Mouse (Mus musculus): ENCODE results near the gene Fis1. TPM values are rescaled to one million over a fixed set of nuclear protein-coding genes. Genes with fewer than 3 reads are reported as not detected.

Gene Fis1
- polyA plus RNA-seq, 1 experiment from 2014 or later: 255 TPM

DNA sequence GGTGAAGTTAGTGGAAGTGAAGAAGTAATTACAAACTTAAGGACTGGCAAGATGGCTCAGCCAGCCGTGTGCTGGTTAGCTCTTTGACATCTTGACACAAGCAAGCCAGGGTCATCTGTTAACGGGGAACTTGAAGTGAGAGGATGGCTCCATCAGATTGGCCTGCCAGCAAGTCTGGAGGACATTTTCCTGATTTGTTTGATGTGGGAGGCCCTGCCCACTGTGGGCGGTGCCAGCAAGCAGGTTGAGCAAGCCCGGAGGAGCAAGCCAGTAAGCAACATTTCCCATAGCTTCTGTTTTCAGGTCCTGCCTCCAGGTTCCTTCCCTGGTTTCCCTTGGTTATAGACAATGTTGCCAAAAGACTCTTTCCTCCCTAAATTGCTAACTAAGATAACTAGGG, 2.5 kb downstream of the Fis1 start:
- TF ChIP-seq EP300 (optimal IDR thresholded peaks at IDR 0.05) (no peak), CTCF (IDR thresholded peaks at IDR 0.05; ENCODE audit: low read depth) (no peak)
- Histone ChIP-seq H3K4me3 (ENCODE audit: low read depth, low read length) (no peak overlapping the region), H3K27ac (replicated peaks) (no peak overlapping the region), H3K9me3 (ENCODE audit: control insufficient read depth, low read length) (no peaks in the 10 kb centered on the region), H3K4me1 (replicated peaks; ENCODE audit: control insufficient read depth, insufficient read depth) (0 out of 2 replicates have a peak, but pooled peaks cover 3% of the 10 kb centered on the region), H3K9ac (ENCODE audit: low read length) (no peak overlapping the region), H3K4me2 (replicated peaks; ENCODE audit: low read depth) (no peak overlapping the region), H3K36me3 (ENCODE audit: control insufficient read depth, insufficient read depth, low read length) (no peaks in the 10 kb centered on the region), H3K27me3 (ENCODE audit: control insufficient read depth, insufficient read depth, low read length) (no peaks in the 10 kb centered on the region)
- ATAC-seq (ENCODE audit: low FRiP score, low TSS enrichment) (no peak), DNase-seq (ENCODE audit: low spot score) (no peak)
- 78% methylated on average over 4 of the region's 4 CpGs for WGBS

GRCm38 (mm10) chr5:136957250-136957649, 4.2 kb downstream of the Fis1 start:
- Histone ChIP-seq H3K4me1 (replicated peaks; ENCODE audit: control insufficient read depth, insufficient read depth) (0 out of 2 replicates have a peak, but pooled peaks cover 3% of the 10 kb centered on the region), H3K27ac (replicated peaks) (peak overlapping the region; percentile 24; the same call in 1 of the 2 replicates), H3K27me3 (ENCODE audit: control insufficient read depth, insufficient read depth, low read length) (no peaks in the 10 kb centered on the region), H3K9me3 (ENCODE audit: control insufficient read depth, low read length) (no peaks in the 10 kb centered on the region), H3K9ac (ENCODE audit: low read length) (no peak overlapping the region), H3K4me2 (replicated peaks; ENCODE audit: low read depth) (no peak overlapping the region), H3K36me3 (ENCODE audit: control insufficient read depth, insufficient read depth, low read length) (no peaks in the 10 kb centered on the region), H3K4me3 (ENCODE audit: low read depth, low read length) (no peak overlapping the region)
- TF ChIP-seq EP300 (optimal IDR thresholded peaks at IDR 0.05) (no peak), CTCF (IDR thresholded peaks at IDR 0.05; ENCODE audit: low read depth) (no peak)
- ATAC-seq (ENCODE audit: low FRiP score, low TSS enrichment) (no peak), DNase-seq (ENCODE audit: low spot score) (no peak)
- WGBS: 52% methylated on average over 1 of the region's 1 CpGs

DNA sequence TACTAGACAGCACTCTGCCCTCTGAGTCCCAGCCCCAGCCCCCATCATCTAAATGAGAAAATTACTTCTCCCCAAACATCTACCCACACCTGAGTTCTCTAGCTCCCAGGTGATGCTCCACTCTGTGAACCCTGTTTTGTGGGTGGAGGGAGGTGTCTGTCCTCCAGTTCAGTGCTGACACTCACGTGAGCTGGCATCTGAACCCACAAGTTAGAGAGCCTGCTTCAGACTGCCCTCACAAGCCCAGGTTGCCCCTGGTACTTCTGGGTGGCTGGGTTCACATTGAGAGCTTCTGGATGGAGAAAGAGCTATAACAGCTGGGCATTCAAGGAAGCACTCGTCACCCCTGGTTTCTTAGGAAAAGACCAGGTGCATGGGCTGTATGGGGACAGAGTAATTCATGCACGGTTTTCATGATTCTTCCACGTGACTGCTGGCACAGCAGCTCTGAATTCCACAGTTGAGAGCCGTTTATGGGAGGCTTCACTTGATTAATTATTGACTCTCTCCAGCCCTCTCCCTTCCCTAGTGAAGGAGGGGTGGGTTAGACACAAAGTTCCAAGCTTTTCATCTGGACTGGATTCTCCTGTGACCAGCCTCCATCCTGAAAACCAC, 6.0 kb downstream of the Fis1 start:
- TF ChIP-seq EP300 (optimal IDR thresholded peaks at IDR 0.05) (no peak), CTCF (IDR thresholded peaks at IDR 0.05; ENCODE audit: low read depth) (no peak)
- ATAC-seq (ENCODE audit: low FRiP score, low TSS enrichment): no peak

DNA sequence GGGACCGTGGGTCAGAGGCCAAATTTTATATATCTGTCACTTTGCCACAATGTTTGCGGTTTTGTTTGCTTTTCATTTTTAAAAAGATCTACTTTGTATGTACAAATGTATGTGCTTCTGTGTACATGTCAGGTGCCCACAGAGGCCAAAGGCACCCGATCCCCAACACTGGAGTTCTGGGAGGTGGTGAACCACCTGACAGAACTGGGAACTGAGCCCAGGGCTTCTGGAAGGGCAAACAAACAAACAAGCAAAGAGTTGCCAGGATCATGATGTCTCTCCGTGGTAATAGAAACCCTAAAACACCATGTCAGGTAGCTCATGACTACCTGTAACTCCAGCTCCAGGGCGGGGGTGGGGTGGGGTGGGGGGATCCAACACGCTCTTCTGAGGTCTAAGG, 7.0 kb downstream of the Fis1 start:
- H3K9me3 ChIP-seq (ENCODE audit: control insufficient read depth, low read length): no peaks in the 10 kb centered on the region
- DNase-seq (ENCODE audit: low spot score): no peak
- WGBS: 87% methylated on average over 6 of the region's 6 CpGs
- ATAC-seq (ENCODE audit: low FRiP score, low TSS enrichment): no peak
- H3K4me2 ChIP-seq (replicated peaks; ENCODE audit: low read depth): no peak overlapping the region
- H3K27me3 ChIP-seq (ENCODE audit: control insufficient read depth, insufficient read depth, low read length): no peaks in the 10 kb centered on the region
- H3K27ac ChIP-seq (replicated peaks): no peak overlapping the region
- H3K4me3 ChIP-seq (ENCODE audit: low read depth, low read length): no peak overlapping the region
- TF ChIP-seq EP300 (optimal IDR thresholded peaks at IDR 0.05): no peak
- no peak for TF ChIP-seq CTCF (IDR thresholded peaks at IDR 0.05; ENCODE audit: low read depth)
- H3K9ac ChIP-seq (ENCODE audit: low read length): no peak overlapping the region
- H3K36me3 ChIP-seq (ENCODE audit: control insufficient read depth, insufficient read depth, low read length): peaks cover 16% of the 10 kb centered on the region; the same call in 1 of the 2 replicates
- peaks cover 6% of the 10 kb centered on the region; the same call in 1 of the 2 replicates for H3K4me1 ChIP-seq (replicated peaks; ENCODE audit: control insufficient read depth, insufficient read depth)

More for the DNA sequence above, 6.0 kb downstream of the Fis1 start:
- H3K27ac ChIP-seq (replicated peaks): peak overlapping the region; percentile 53; the same call in 1 of the 2 replicates
- no peaks in the 10 kb centered on the region for H3K9me3 ChIP-seq (ENCODE audit: control insufficient read depth, low read length)
- WGBS: 36% methylated on average over 5 of the region's 5 CpGs
- H3K9ac ChIP-seq (ENCODE audit: low read length): peak overlapping the region; percentile 27; the same call in 1 of the 2 replicates
- H3K4me2 ChIP-seq (replicated peaks; ENCODE audit: low read depth): no peak overlapping the region
- no peak overlapping the region for H3K4me3 ChIP-seq (ENCODE audit: low read depth, low read length)
- 0 out of 2 replicates have a peak, but pooled peaks cover 6% of the 10 kb centered on the region for H3K4me1 ChIP-seq (replicated peaks; ENCODE audit: control insufficient read depth, insufficient read depth)
- DNase-seq (ENCODE audit: low spot score): no peak
- no peaks in the 10 kb centered on the region for H3K27me3 ChIP-seq (ENCODE audit: control insufficient read depth, insufficient read depth, low read length)
- peaks cover 11% of the 10 kb centered on the region; the same call in 1 of the 2 replicates for H3K36me3 ChIP-seq (ENCODE audit: control insufficient read depth, insufficient read depth, low read length)

DNA sequence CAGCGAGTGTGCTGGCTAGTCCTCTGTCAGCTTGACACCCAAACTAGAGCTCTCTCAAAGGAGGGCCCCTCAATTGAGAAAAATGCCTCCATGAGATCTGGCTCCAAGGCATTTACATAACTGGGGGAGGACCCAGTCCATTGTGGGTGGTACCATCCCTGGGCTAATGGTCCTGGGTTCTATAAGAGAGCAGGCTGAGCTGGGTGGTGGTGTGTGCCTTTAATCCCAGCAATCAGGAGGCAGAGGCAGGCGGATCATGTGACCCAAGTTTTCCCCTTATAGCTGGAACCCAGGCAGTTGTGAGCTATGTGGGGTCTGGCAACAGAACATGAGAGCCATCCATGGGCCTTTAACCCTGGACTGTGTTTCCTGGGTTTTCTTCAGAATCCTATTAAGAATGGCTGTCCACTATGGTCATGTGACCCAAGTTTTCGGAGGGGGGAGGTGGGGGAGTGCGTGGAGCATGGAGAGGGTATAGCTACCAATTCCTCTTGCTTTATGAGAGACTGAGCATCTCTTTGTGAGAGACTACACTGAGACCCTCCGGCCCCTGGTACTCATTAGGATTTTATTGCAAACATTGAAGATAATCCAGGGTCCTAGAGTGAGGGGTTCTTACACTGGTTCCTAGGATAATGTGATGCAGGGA, 8.4 kb downstream of the Fis1 start:
- no peaks in the 10 kb centered on the region for H3K9me3 ChIP-seq (ENCODE audit: control insufficient read depth, low read length)
- H3K4me3 ChIP-seq (ENCODE audit: low read depth, low read length): peak overlapping the region; percentile 54
- WGBS: 27% methylated on average over 5 of the region's 5 CpGs
- H3K36me3 ChIP-seq (ENCODE audit: control insufficient read depth, insufficient read depth, low read length): peaks cover 23% of the 10 kb centered on the region; the same call in 1 of the 2 replicates
- H3K27me3 ChIP-seq (ENCODE audit: control insufficient read depth, insufficient read depth, low read length): no peaks in the 10 kb centered on the region
- no peak for TF ChIP-seq CTCF (IDR thresholded peaks at IDR 0.05; ENCODE audit: low read depth)
- no peak for TF ChIP-seq EP300 (optimal IDR thresholded peaks at IDR 0.05)
- H3K9ac ChIP-seq (ENCODE audit: low read length): peak overlapping the region; percentile 81
- peak overlapping the region; percentile 72 for H3K4me2 ChIP-seq (replicated peaks; ENCODE audit: low read depth)
- H3K27ac ChIP-seq (replicated peaks): peak overlapping the region; percentile 80
- H3K4me1 ChIP-seq (replicated peaks; ENCODE audit: control insufficient read depth, insufficient read depth): peaks cover 11% of the 10 kb centered on the region; the same call in 1 of the 2 replicates
- ATAC-seq (ENCODE audit: low FRiP score, low TSS enrichment) (peak; percentile 1; the same call in 1 of the 2 replicates), DNase-seq (ENCODE audit: low spot score) (no peak)

Measured in stomach, postnatal 0 days (tissue).